Mouse (Mus musculus) natural killer cell, adult 2 months (primary cell): ENCODE measurements around the gene Spaar.
"Not testable (repeated sequence)": the region's sequence is repeated elsewhere in the genome, so short reads cannot be mapped to it uniquely, and the experiment has no call there.

Source experiments
- DNase-seq, 2 experiments: peaks; one replicate each; pipeline ENCODE4 v3.0.0; 2022; ENCODE audit warnings: low spot score in 2 of 2

The Spaar gene

GRCm38 (mm10) chr4:43728576-43728954 is 1.3 kb upstream of the Spaar start:
- no peak for DNase-seq

GRCm38 (mm10) chr4:43729126-43729525 is 708 bp upstream of the Spaar start:
- no peak for DNase-seq

DNA sequence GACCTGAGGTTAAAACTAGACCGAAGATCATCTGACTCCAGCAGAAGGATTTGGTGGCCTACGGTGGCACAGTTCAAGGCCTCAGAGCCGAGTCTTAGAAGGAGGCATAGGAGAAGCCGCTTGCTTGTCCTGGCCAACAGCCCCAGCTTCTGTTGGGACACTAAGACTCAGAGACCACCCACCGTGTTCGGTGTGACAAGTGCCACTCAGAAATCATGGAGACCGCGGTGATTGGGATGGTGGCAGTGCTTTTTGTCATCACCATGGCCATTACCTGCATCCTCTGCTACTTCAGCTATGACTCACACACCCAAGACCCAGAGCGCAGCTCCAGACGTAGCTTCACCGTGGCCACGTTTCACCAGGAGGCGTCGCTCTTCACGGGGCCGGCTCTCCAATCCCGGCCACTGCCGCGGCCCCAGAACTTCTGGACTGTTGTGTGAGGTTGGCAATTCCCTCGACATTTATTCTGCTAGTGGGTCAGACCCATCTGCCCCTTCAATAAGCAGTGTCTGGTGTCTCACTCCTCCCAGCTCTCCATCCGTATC is 990 bp downstream of the Spaar start:
- no peak for DNase-seq

GRCm38 (mm10) chr4:43732171-43732570 is 2.3 kb downstream of the Spaar start:
- DNase-seq, result no peak

- DNase-seq, result no peak
These were observed 3.4 kb downstream of the Spaar start for GRCm38 (mm10) chr4:43733186-43733585.

DNA sequence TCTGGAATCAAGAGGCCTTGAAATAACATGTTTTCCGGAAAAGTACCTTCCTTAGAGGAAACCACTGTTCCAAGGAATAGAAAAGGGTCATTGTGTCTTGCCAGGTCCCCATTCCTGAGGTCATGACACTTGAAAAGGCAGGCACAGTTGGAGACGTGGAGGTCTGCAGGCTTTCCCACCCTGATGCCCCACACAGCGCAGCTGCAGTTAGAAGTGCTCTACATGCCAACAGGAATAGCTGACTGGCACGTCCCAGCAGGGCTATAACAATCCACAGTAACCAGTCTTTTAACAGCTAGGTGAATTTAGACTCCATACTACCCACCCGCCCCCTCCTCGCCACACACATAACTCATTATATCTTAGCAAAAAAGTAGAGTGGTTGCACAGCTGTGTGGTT is 7.3 kb downstream of the Spaar start:
- DNase-seq, result no peak

DNA sequence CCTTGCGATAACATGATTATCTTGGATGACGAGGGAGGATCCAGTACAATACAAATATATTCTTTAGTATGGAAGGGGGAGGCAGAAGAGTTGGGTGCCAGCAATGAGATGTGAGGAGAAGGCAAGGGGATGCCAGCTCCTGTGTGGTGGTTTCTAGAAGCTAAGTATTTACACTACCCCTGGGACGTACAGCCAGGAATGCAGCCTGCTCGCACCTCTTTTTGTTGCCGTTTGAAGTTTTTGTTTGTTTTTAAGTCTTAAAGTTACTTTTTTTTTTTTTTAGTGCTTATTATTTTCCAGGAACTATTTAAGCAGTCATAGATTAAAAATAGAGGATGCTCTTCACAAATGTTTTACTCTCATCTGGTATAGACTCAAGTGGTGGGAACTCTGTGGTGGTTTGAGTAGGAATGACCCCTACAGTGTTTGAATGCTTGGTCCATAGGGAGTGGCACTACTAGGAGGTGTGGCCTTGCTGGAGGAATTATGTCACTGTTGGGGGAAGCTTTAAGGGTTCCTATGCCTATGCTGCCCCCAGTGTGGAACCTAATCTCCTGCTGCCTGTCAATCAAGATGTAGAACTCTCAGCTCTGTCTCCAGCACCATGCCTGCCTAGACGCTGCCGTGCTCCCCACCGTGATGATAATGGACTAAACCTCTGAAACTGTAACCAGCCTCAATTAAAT is 9.3 kb downstream of the Spaar start:
- no peak for DNase-seq

DNA sequence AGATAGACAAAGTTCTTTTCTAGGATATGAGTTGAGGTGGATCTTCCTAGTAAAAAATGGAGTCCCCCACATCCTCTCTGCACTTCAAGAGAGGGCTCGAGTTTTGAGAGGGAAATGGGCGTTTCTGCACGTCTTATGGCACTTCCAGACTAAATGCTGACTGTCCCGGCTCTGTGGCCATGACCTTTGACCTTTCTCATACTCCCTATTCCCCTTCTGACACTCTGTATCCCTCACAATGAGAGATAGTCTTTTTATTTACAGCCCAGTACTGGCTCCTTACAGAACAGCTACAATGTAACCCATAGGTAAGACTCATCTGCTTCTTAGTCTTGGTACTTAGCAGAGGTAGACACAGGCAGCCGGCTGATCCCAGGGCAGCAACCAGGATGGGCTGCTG is 11.7 kb downstream of the Spaar start:
- DNase-seq, result no peak

- no peak for DNase-seq
These were observed 12.8 kb downstream of the Spaar start for GRCm38 (mm10) chr4:43742637-43743036.

DNA sequence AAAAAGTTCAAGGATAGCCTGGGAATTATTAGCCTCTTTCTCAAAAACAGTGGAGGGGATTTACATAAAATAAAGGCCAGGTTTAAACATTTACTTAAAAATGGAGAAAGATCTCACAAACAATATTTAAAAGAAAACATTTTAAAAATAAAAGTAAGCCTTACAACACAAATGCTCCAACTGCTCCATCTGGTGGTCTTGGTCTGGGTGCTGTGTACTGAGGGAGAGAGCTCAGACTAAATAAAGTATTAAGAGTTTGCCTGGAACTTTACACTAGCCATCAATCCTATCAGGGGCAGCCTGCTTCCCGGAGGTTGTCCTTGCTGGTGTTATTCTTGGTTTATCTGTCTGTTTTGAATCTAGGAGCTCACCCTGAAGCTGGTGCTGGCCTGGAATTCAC is 13.3 kb downstream of the Spaar start:
- no peak for DNase-seq

DNA sequence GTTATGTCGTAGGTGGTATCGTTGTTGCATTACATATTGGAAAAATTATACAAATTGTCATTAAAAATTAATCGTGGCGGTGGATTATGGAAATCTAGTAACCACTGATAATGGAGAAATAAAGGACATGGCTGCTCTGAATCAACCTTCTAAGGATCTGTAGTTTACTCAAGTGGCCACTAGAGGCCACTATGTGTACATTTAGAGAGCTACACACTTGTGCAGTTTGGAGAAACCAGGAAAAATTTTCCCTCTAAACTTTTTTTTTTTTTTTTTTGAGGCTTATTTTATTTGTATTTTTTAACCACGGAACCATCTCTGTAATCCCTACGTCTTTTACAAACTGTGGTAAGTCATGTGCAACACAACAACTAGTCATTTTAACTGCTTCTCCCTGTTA is 15.4 kb downstream of the Spaar start:
- DNase-seq, result no peak

- DNase-seq, result no peak
These were observed 27.4 kb downstream of the Spaar start for GRCm38 (mm10) chr4:43757213-43757612.

DNA sequence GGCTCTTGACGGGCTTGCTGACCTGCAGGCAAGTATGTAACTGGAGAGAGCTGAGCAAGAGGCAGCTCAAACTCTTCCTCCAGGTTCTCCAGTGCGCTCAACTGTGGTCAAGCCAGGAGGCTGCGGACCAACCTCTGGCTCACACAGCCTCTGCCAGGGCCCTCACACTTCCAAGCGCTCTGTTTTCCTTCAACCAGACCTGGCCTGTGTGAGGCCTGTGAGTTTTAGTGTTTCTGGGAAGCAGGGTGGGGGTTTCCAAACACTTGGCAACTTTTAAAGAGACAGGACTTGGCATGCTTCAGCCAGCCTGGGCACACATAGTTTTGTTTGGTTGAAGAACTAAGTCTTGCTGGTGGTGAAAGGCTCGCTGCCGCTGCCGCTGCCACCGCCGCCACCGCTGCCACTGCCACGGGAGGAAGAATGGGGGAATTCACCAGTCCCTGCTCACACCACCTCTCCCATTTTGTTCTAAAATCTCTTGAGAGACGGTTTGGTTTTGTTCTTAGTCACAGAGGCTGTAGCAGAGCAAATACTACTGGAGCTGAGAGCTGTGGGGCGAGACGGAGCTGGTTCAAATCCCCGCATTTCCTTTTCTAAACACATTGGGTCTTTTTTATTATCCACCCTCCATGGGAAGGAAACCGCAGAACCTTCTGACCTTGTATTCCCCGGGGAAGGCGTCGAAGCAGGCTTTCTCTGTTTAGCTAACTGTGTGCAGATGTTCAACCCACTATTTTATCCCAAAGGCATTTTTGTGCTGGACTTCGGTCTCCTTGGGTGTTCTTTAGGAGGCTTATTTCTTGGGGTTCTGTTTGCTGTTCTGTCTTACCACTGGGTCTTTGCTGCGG is 30.0 kb downstream of the Spaar start:
- no peak for DNase-seq

DNA sequence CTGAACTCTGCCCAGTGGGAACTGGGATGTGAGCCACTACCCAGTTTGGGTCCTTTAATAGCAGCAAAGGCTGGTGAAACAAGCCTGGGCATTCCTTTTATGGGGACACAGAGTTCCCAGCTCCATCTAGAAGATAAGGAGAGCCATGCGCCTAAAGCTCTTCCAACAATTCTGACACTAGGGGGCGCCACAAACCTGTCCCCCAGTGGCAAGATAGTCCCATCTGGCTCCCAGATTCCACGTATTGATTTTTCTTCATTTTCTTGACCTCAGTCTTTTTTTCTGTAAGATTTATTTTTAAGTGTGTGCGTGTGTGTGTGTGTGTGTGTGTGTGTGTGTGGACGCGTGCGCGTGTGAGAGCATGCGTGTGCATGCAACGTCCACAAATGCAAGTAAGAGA is 30.6 kb downstream of the Spaar start:
- DNase-seq, result peak in 1 of 2 experiments; percentile 13

GRCm38 (mm10) chr4:43761336-43761735 is 31.5 kb downstream of the Spaar start:
- no peak for DNase-seq

DNA sequence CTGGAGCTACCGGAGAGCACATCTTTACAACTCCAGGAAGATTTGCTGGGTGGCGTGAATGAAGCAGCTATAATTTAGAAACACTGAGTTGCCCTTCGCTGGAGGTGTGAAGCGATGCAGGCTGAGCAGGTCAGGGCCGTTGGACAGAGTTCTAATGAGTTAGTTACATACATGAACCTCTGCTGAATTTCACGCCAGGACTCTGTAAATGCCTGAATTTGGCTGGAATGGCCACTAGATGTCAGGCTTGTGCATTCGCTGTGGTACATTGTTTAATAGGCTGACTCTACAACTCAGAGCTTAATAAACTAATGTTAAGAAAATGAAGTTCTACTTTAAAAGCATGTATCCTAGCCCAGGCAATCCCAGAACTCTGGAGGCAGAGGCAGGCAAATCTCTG is 33.6 kb downstream of the Spaar start:
- peak; percentile 16 to 29 for DNase-seq

- no peak for DNase-seq
These were observed 38.5 kb downstream of the Spaar start for GRCm38 (mm10) chr4:43768341-43768740.

DNA sequence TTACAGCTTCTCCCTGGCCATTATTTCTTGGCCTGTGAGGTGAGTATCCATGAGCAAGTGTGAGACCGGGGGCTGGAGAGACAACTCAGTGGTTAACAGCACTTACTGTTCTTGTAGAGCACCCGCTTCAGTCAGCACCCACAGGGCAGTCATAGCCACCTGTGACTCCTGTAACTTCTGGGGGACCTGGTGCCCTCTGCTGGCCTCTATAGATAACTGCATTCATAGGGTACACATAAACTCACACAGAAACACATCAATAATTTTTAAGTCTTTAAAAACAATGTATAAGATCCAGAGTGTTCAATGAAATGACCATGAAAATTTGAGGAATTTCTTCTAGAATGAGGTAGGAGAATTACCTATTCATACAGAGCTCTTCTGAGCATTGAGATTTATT is 39.5 kb downstream of the Spaar start:
- no peak for DNase-seq

- DNase-seq, result no peak
These were observed 41.1 kb downstream of the Spaar start, which contains the start of gene Olfr159 for GRCm38 (mm10) chr4:43770909-43771308. TSS of gene Olfr159 (minus strand) at chr4:43771009.

DNA sequence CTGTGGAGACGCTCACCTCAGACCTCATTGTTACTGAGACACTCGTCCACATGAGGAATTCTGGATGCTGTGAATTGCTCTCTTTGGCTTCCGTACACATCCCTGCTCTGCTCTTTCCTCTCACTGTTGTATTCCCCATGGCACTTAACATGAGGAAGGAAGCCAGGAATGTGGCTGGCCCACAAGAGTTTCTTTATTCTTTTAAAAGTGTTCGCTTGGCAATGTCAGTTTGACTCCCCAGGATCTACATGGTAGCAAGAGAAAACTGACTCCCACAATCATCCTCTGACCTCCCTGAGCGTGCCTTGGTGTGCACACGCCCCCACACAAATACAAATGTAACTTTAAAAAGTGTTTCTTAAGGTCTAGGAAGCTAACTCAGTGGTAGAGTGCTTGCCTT is 41.8 kb downstream of the Spaar start:
- no peak for DNase-seq

- no peak for DNase-seq
These were observed 42.5 kb downstream of the Spaar start for GRCm38 (mm10) chr4:43772304-43772703.

- DNase-seq, result no peak
These were observed 65.5 kb downstream of the Spaar start for GRCm38 (mm10) chr4:43795296-43795695.

GRCm38 (mm10) chr4:43795844-43796243 is 66.0 kb downstream of the Spaar start:
- not testable (repeated sequence) for DNase-seq
